Mouse (Mus musculus): Measurements from ENCODE around the gene Iah1. TPM values are rescaled to one million over a fixed set of nuclear protein-coding genes. Genes with fewer than 3 reads are reported as not detected.

The Iah1 gene
- total RNA-seq (2021) = 10 to 100 TPM; 10.6 to 14.3 TPM
- long read RNA-seq, experiment 1, partial matches to known transcripts = 1 of 10 reads
- long read RNA-seq, experiment 1, other reads (novel, unspliced or antisense) = 5 of 10 reads
- long read RNA-seq, experiment 2, transcript Iah1-201 (6 exons, 1,141 nt) = major isoform, 10 of 19 reads
- long read RNA-seq, experiment 2, partial matches to known transcripts = 0 of 19 reads
- long read RNA-seq, experiment 2, other reads (novel, unspliced or antisense) = 7 of 19 reads

DNA sequence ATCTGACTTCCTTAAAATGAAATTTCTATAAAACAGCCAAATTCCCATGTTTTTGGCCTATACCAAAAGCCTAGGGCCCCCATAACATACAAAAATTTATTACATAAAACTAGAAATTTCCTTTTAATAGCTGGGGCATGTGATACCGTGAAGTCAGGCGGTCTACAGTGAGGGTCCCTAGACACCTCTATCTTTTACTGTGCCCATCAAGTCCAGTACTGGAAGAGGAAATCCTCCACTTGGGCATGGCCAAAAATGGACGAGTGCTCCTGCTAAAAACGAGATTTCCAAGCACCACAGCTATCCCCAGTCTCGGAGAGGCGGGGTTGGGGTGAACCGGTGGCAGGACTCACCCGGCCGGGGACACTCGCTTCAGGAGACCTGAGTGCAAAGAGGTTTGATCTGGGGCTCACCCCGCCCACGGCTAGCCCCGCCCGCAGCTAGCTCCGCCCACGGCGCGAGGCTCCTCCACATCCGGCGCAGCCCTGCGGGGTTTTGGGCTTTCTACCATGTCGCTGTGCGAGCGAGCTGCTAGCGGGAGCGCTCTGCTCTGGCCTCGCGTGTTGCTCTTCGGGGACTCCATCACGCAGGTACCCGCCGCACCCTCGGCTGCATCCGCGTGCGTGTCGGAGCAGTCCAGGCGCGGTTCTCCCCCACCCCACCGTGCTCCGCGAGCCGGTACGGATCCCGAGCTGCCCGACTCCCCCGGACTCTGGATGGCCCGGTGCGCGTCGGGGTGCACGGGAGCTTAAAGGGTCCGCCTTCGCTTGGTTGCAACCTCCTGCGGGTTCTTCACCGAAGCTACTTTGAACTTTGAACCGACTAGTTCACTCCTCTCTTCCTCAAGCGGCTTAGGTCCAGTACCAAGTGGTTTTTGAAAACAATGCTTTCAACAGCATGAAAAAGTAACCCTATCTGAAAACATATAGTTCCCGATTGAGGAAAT lies at the start of gene Iah1:
Gene Iah1, plus strand, starts transcription at position 467 of the 946 bp plus-strand sequence.
- H3K4me3 ChIP-seq = peak within 1 kb of the TSS; percentile 90
- H3K27ac ChIP-seq = peak within 1 kb of the TSS; percentile 91
- DNase-seq (ENCODE audit: low spot score in 2 of 2) = peak; percentile 60 to 75
- no peak for TF ChIP-seq CTCF (conservative IDR thresholded peaks at IDR 0.05)

GRCm38 (mm10) chr12:21266784-21267098 lies 49.4 kb upstream of the Iah1 start:
- DNase-seq (ENCODE audit: low spot score in 2 of 2) = no peak
- TF ChIP-seq CTCF (conservative IDR thresholded peaks at IDR 0.05) = 0 out of 2 replicates have a peak, but pooled peaks have one; percentile 6
- H3K27ac ChIP-seq = no peak overlapping the region
- H3K4me3 ChIP-seq = no peak overlapping the region

DNA sequence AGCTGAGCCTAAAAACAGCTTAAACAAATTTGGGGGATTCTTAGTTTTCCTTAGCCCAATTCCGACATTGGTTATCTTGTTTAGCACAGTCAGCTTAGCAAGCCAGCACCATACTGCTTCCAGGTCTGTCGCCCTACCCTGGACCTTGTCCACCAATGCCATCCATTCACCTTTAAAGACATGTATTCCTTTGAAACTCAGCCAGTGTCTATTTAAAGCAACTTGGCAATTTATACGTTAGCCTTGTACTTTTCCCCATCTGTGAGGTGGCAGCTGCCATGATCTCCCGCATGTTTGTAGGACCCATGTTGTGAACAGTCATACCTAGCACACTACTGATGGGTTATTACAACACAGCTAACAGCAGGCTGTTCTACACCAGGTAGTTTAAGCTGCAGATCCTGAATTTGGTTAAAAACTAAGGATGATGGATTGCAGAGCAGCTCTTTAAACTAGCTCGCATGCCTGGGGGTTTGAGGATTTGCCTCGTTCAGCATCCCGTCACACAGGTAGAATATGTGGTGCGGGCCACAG lies 48.0 kb upstream of the Iah1 start:
- TF ChIP-seq CTCF (conservative IDR thresholded peaks at IDR 0.05) = no peak
- Histone ChIP-seq H3K4me3 (no peak overlapping the region), H3K27ac (no peak overlapping the region)
- no peak for DNase-seq (ENCODE audit: low spot score in 2 of 2)

DNA sequence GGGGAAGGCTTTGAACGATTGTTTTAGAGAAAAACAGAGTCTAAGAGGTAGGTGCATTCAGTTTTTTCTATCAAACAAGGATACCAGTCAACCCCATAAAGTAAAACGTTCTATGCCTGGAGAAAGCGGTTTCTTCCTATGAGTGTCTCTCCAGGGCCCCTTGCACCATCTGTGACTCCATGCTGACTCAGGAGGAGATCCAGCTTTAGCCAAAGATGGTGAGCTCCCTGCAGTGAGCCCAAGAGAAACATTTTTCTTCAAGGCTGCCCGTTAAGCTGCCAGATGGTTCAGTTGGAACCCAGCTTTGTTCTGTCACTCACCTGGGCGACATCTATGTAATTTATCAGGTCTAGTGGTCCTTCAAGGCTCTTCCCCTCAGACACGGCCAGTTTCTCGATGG lies 41.7 kb upstream of the Iah1 start:
- TF ChIP-seq CTCF (conservative IDR thresholded peaks at IDR 0.05) = no peak
- Histone ChIP-seq H3K27ac (no peak overlapping the region), H3K4me3 (no peak overlapping the region)
- no peak for DNase-seq (ENCODE audit: low spot score in 2 of 2)

GRCm38 (mm10) chr12:21277352-21277864 lies 38.8 kb upstream of the Iah1 start:
- peak in 1 of 2 experiments; percentile 69 for DNase-seq (ENCODE audit: low spot score in 2 of 2)
- Histone ChIP-seq H3K27ac (peak overlapping the region; percentile 48; the same call in 1 of the 2 replicates), H3K4me3 (no peak overlapping the region)
- TF ChIP-seq CTCF (conservative IDR thresholded peaks at IDR 0.05) = no peak

DNA sequence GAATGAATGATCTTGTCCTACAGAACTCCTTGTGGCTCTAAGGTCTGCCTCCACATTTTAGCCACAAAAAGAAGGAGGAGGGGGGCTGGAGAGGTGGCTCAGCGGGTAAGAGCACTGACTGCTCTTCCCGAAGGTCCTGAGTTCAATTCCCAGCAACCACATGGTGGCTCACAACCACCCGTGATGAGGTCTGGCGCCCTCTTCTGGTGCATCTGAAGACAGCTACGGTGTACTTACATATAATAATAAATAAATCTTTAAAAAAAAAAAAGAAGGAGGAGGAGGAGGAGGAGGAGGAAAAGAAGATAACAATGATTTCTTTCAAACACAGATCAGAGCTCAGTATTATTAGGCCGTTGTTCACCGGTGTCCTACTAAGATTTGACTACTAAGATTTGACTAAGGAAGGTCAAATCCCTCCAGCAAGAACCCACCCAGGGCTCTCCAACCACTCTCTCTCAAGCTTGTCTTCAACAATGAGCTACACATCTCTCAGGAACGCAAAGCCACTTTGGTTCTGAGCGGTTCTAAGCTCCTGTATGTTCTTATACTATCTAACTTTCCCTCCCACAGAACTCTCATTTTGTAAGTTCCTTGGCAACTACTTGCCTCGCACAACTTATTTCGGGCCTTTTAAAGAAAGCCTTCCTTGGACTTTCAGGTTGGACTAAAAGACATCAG lies 31.3 kb upstream of the Iah1 start, which contains the start of gene Cpsf3:
Gene Cpsf3, plus strand, starts transcription at position 631 of the 681 bp plus-strand sequence.
- Histone ChIP-seq H3K27ac (peak within 1 kb of the TSS; percentile 93), H3K4me3 (peak within 1 kb of the TSS; percentile 80)
- DNase-seq (ENCODE audit: low spot score in 2 of 2) = no peak
- TF ChIP-seq CTCF (conservative IDR thresholded peaks at IDR 0.05) = peak; percentile 46

DNA sequence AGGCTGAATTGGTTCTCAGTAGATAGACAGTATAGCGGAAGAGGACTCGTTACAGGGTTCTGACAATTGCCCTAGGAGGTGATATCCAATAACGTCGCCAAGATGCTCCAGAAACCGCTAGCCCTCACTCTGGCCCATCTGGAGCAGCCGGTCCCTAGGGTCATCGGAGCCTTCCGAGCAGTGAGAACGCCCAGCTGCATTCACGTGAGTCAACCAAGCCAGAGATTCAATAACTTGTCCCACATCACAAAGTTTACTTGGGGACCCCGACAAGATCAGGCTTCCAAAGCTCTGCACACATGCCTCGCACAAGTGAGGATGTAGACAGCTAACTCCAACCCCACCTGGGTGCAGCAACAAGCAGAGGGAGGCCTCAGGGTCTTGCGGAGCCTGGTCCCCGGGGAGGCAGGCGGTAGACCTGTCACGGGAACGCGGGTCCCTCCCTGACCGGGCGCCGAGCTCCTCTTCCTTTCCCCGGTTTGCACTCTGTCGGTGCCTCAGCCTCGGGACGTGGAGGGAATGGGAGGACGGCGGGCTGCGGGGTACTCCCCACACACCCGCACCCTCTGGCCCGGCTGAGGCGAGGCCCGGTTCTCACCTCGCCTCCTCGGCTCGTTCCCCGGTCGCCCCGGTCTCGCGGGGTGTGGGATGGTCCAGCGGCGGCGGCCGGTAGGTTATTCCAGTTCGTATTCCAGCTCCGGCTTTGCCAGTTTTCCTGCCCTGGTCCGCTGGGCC lies 30.5 kb upstream of the Iah1 start:
- no peak for DNase-seq (ENCODE audit: low spot score in 2 of 2)
- peak overlapping the region; percentile 80 for H3K4me3 ChIP-seq
- H3K27ac ChIP-seq = peak overlapping the region; percentile 93
- TF ChIP-seq CTCF (conservative IDR thresholded peaks at IDR 0.05) = 0 out of 2 replicates have a peak, but pooled peaks have one; percentile 10

GRCm38 (mm10) chr12:21286243-21286622 lies 30.0 kb upstream of the Iah1 start, which contains the start of gene Itgb1bp1:
Gene Itgb1bp1, minus strand, starts transcription at chr12:21286284.
- TF ChIP-seq CTCF (conservative IDR thresholded peaks at IDR 0.05) = no peak
- peak within 1 kb of the TSS; percentile 80 for H3K4me3 ChIP-seq
- H3K27ac ChIP-seq = peak within 1 kb of the TSS; percentile 93
- DNase-seq (ENCODE audit: low spot score in 2 of 2) = peak; percentile 98 to 100

GRCm38 (mm10) chr12:21286712-21287650 lies 29.2 kb upstream of the Iah1 start:
- DNase-seq (ENCODE audit: low spot score in 2 of 2) = no peak
- no peak for TF ChIP-seq CTCF (conservative IDR thresholded peaks at IDR 0.05)
- H3K4me3 ChIP-seq = peak overlapping the region; percentile 80
- H3K27ac ChIP-seq = peak overlapping the region; percentile 93

DNA sequence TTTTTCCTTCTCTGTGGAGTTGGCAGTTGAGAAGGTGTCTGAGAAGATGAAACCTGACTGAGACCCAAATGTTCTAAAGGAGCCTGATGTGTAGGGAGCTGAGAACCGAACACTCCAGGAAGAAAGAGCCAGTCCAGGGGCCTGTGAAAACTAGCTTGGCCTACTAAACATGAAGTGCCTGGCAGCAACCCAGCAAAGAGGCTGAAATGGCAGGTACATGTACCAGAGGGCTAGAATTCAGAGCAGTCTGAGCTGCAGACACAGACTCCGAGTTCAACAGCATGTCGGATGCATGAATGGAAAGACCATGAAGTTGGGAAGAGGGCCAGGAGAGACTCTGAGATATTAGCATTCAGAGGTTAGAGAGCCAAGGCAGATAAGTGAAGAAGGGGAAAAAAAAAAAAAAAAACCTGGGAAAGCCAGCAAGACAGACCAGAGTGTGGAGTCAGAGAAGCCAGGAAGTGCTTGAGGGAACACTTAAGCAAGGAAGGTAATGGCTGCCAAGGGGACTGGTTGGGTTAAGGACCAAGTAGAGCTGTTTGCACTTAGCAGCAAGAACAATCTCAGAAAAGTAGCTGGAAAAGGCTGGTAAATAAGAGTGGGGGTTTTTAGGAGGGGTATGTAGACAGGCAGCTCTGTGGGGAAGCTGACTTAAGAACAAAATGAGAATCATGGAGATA lies 27.3 kb upstream of the Iah1 start:
- no peak for DNase-seq (ENCODE audit: low spot score in 2 of 2)
- H3K27ac ChIP-seq = no peak overlapping the region
- no peak overlapping the region for H3K4me3 ChIP-seq
- no peak for TF ChIP-seq CTCF (conservative IDR thresholded peaks at IDR 0.05)
